Mouse (Mus musculus) ES-E14 (cell line): ENCODE measurements at regions not wholly inside any gene's neighbourhood (a gene's known extent, or its start where the extent isn't known, plus 50 kb on each side); places are given as distances from the start of the nearest gene placed in this dataset.

ENCODE experiments used
- DNase-seq: peaks from one replicate; pipeline ENCODE4 v3.0.0-alpha.2; 2013; ENCODE audit warnings: low read depth, low spot score
- H3K27ac ChIP-seq: 2 replicates; pipeline ENCODE4 v1.5.1; 2012; ENCODE audit warnings: low read depth, mild to moderate bottlenecking, low read length, moderate library complexity, mixed read lengths; ENCODE audit not compliant: poor library complexity, insufficient read depth, severe bottlenecking
- H3K36me3 ChIP-seq: 2 replicates; pipeline ENCODE4 v1.6.1; 2012; ENCODE audit warnings: mild to moderate bottlenecking, low read length, moderate library complexity, mixed read lengths; ENCODE audit not compliant: control insufficient read depth, poor library complexity, insufficient read depth, severe bottlenecking
- H3K4me1 ChIP-seq, 2 experiments: fragments of 150-350 bp in 1 of 2; sonication (generic) in 1 of 2; 2 replicates each; pipeline ENCODE4 v1.6.1; 2012; ENCODE audit warnings: low read length in 2 of 2, mild to moderate bottlenecking in 1 of 2, mixed read lengths in 1 of 2; ENCODE audit not compliant: control insufficient read depth in 2 of 2, insufficient read depth in 2 of 2, poor library complexity in 1 of 2
- H3K4me3 ChIP-seq, 2 experiments: fragments of 150-350 bp in 1 of 2; sonication (generic) in 1 of 2; 2 replicates each; pipeline ENCODE4 v1.5.1; 2012; ENCODE audit warnings: low read length in 2 of 2, low read depth in 1 of 2, mild to moderate bottlenecking in 1 of 2, mixed read lengths in 1 of 2; ENCODE audit not compliant: insufficient read depth in 1 of 2, poor library complexity in 1 of 2, severe bottlenecking in 1 of 2
- H3K9ac ChIP-seq: 2 replicates; pipeline ENCODE4 v1.6.1; 2012; ENCODE audit warnings: low read depth, mild to moderate bottlenecking, low read length, mixed read lengths; ENCODE audit not compliant: poor library complexity, insufficient read depth, severe bottlenecking
- H3K9me3 ChIP-seq: fragments of 150-350 bp; sonication (generic); 2 replicates; pipeline ENCODE4 v1.6.1; 2012; ENCODE audit warnings: low read depth, mild to moderate bottlenecking, low read length; ENCODE audit not compliant: control insufficient read depth, insufficient read depth
- CHD2 ChIP-seq: IDR thresholded peaks from 2 replicates; pipeline ENCODE4 v1.6.1; 2014; ENCODE audit warnings: mild to moderate bottlenecking, low read depth, low read length, inconsistent platforms
- HCFC1 ChIP-seq: IDR thresholded peaks from 2 replicates; pipeline ENCODE4 v1.6.1; 2012; ENCODE audit warnings: low read length, inconsistent platforms, borderline replicate concordance; ENCODE audit not compliant: insufficient read depth
- MAFK ChIP-seq: IDR thresholded peaks from 2 replicates; pipeline ENCODE4 v1.6.1; 2014; ENCODE audit warnings: mild to moderate bottlenecking, low read depth, low read length, inconsistent platforms; ENCODE audit not compliant: insufficient read depth
- ZC3H11A ChIP-seq: IDR thresholded peaks from 2 replicates; pipeline ENCODE4 v1.6.1; 2012; ENCODE audit warnings: low read depth, mild to moderate bottlenecking, inconsistent platforms, low read length, borderline replicate concordance
- ZNF384 ChIP-seq: IDR thresholded peaks from 2 replicates; pipeline ENCODE4 v1.6.1; 2012; ENCODE audit warnings: low read depth, low read length, inconsistent platforms
- in situ Hi-C, 2 experiments: fragments of 600-800 bp; cut with MboI; formaldehyde crosslinking; loops; one replicate each; pipeline ENCODE4 v1.15.1; 2025; ENCODE audit warnings: low sequenced_read_pairs in 2 of 2, inconsistent platforms in 1 of 2; ENCODE audit not compliant: unreplicated experiment in 2 of 2

DNA sequence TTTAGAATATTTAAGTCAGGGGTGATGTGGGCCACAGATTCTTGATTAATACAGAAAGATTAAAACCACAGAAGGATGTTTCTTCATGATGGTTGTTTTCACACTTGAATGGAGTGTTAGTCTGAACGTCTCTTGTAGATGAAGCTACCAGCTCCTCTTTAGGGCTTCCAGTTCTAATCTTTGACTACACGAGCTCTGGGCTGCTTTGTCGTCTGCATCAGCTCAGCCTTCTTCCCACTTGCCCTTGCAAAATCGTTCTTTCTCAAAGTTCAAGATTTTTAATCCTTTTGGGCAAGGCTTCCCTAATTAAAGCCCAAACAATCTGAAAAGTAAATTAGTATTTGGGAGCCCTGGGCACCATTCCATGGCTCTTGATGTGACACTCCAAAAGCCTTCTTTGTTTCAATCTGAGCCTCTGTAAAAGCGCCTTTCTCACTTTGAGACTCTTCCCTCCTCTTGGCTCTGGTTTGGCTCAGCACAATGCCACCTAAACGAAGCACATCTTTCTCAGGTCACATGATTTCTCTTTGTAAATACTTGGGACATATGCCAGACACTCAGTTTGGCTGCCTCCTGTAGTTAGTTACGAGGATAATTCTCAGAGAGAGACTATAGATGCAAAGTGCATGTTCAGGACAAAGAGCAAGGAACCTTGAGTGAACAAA lies 238.6 kb upstream of the Mpped2 start:
- Histone ChIP-seq H3K9ac (no peak overlapping the region), H3K9me3 (no peaks in the 10 kb centered on the region), H3K4me3 (no peak overlapping the region), H3K4me1 (peaks cover 0 to 9% of the 10 kb centered on the region in 2 experiments; a peak in 2 of 4 replicates), H3K36me3 (no peaks in the 10 kb centered on the region), H3K27ac (no peak overlapping the region)
- in situ Hi-C loops: no loop called here
- TF ChIP-seq ZC3H11A: no peak
- no peak for TF ChIP-seq ZNF384
- no peak for TF ChIP-seq CHD2
- TF ChIP-seq MAFK: no peak
- no peak for TF ChIP-seq HCFC1
- no peak for DNase-seq

GRCm38 (mm10) chr2:106455039-106455438 lies 238.0 kb upstream of the Mpped2 start:
- no peak overlapping the region for H3K4me3 ChIP-seq
- H3K9me3 ChIP-seq: no peaks in the 10 kb centered on the region
- DNase-seq: no peak
- in situ Hi-C loops: no loop called here
- no peaks in the 10 kb centered on the region for H3K36me3 ChIP-seq
- H3K9ac ChIP-seq: no peak overlapping the region
- TF ChIP-seq CHD2 (no peak), ZNF384 (peak; percentile 67)
- peaks cover 0 to 9% of the 10 kb centered on the region in 2 experiments; a peak in 2 of 4 replicates for H3K4me1 ChIP-seq
- no peak overlapping the region for H3K27ac ChIP-seq

- H3K27ac ChIP-seq: no peak overlapping the region
- in situ Hi-C loops: no loop called here
- no peak for TF ChIP-seq MAFK
- TF ChIP-seq ZNF384: no peak
- no peak for TF ChIP-seq ZC3H11A
- TF ChIP-seq HCFC1: no peak
- no peak for TF ChIP-seq CHD2
Observed at GRCm38 (mm10) chr2:106455972-106456371, 237.1 kb upstream of the Mpped2 start.

DNA sequence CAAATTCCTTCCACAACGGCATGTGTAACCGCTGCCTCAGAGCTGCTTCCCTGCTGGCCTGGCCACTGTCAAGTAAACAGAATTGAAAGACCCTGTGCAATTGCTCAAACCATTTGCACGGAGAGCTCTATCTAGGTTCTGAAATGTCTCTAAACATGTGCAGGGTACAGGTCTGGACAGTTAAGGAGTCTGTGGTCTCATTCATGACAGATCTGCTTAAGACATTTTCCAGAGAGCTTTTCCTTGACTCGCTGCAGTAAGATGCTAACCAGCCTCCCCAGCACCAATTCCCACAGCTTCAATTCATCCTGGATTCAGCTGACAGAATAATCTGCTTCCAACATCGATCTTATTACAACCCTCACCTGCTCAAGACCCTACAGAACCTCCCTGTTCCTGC lies 235.1 kb upstream of the Mpped2 start:
- in situ Hi-C loops: no loop called here
- no peak for DNase-seq
- Histone ChIP-seq H3K4me3 (no peak overlapping the region), H3K9ac (no peak overlapping the region), H3K36me3 (no peaks in the 10 kb centered on the region), H3K9me3 (no peaks in the 10 kb centered on the region), H3K27ac (no peak overlapping the region), H3K4me1 (peaks cover 2 to 14% of the 10 kb centered on the region in 2 experiments; a peak in 3 of 4 replicates)
- TF ChIP-seq MAFK (no peak), HCFC1 (no peak), CHD2 (no peak), ZC3H11A (no peak), ZNF384 (no peak)

More at GRCm38 (mm10) chr2:106455972-106456371, 237.1 kb upstream of the Mpped2 start:
- H3K4me3 ChIP-seq: no peak overlapping the region
- H3K9ac ChIP-seq: no peak overlapping the region
- no peak for DNase-seq
- H3K4me1 ChIP-seq: peaks cover 0 to 11% of the 10 kb centered on the region in 2 experiments; a peak in 2 of 4 replicates
- no peaks in the 10 kb centered on the region for H3K9me3 ChIP-seq
- H3K36me3 ChIP-seq: no peaks in the 10 kb centered on the region

DNA sequence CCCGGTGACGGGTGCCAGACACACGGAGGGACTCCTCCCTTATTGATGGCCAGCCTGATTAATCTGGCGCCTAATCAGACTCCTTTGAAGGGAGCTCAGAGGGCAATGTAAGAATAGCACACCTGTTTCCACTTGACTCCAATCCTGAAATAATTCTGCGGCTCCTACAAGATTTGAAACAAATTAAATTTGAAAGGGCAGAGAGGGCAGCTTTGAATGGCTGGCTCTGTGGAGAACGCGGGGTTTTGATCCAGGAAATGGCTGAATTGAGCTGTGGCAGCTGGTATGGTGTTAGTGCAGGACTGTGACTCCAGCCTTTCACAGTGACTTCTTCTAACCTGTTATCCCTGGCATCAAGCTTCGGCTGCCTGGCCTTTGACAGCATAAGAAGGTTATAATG lies 232.0 kb upstream of the Mpped2 start:
- Histone ChIP-seq H3K27ac (no peak overlapping the region), H3K4me1 (peaks cover 4 to 13% of the 10 kb centered on the region in 2 experiments), H3K9me3 (no peaks in the 10 kb centered on the region), H3K9ac (no peak overlapping the region), H3K4me3 (no peak overlapping the region), H3K36me3 (no peaks in the 10 kb centered on the region)
- in situ Hi-C loops: no loop called here
- TF ChIP-seq MAFK: no peak
- no peak for TF ChIP-seq ZNF384
- no peak for TF ChIP-seq CHD2
- no peak for TF ChIP-seq ZC3H11A
- no peak for TF ChIP-seq HCFC1
- no peak for DNase-seq
